Mouse (Mus musculus): ENCODE results near the gene Mapre3.

DNA sequence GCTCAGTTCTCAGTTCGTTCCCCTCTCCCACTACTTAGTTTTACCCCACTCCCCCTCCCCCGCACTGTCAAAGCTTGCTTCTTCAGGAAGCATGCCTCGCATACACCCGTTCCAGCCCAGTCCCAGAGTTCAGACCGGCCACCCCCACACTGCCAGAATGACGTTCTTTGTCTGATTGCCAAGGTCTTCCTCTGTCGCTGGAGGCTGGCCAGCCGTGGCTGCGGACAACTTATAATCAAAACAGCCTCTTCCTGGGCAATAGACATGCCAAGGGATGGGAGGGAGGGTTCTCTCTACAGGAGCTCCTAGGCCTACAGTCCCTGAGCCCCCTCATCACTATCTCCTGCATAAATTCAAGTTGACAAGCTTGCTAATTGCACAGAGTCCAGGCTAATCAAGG is 45.8 kb upstream of the Mapre3 start:
- TF ChIP-seq POLR2A (IDR thresholded peaks at IDR 0.05; ENCODE audit: borderline replicate concordance, extremely low read depth, low read depth, low read length), result no peak
- no peak for TF ChIP-seq CTCF (IDR thresholded peaks at IDR 0.05; ENCODE audit: insufficient read depth, low read length)
